Mouse (Mus musculus) brain, embryonic 14.5 days (tissue): ENCODE results near the gene Tut7.

ENCODE experiments used
- CTCF ChIP-seq: fragments of 200-500 bp; IDR thresholded peaks from 2 replicates; pipeline ENCODE4 v1.5.1; 2012; ENCODE audit warnings: inconsistent platforms, mild to moderate bottlenecking, moderate library complexity, borderline replicate concordance; ENCODE audit not compliant: insufficient read depth, insufficient read length; ENCODE audit errors: extremely low read depth
- POLR2A ChIP-seq: fragments of 200-500 bp; IDR thresholded peaks from 2 replicates; pipeline ENCODE4 v1.6.1; 2012; ENCODE audit warnings: mild to moderate bottlenecking, inconsistent platforms, borderline replicate concordance; ENCODE audit not compliant: poor library complexity, insufficient read depth, insufficient read length, severe bottlenecking; ENCODE audit errors: extremely low read depth

- TF ChIP-seq POLR2A (no peak), CTCF (no peak)
Measured at GRCm38 (mm10) chr13:59853471-59853870, 30.5 kb upstream of the Tut7 start.
